Mouse (Mus musculus): ENCODE measurements around the gene Ddx18.
A peak's percentile ranks its signal among the peaks of the same experiment; 100 is the strongest.

Gene Ddx18

GRCm38 (mm10) chr1:121567521-121568489 is at the start of gene Ddx18:
TSS of gene Ddx18 (minus strand) at chr1:121567989.
- peak; percentile 78 to 92 for DNase-seq (ENCODE audit: low read depth in 1 of 2, low spot score in 2 of 2)

- no peak for DNase-seq (ENCODE audit: low read depth in 1 of 2, low spot score in 2 of 2)
Measured at GRCm38 (mm10) chr1:121608000-121608399, 40.2 kb upstream of the Ddx18 start.

DNA sequence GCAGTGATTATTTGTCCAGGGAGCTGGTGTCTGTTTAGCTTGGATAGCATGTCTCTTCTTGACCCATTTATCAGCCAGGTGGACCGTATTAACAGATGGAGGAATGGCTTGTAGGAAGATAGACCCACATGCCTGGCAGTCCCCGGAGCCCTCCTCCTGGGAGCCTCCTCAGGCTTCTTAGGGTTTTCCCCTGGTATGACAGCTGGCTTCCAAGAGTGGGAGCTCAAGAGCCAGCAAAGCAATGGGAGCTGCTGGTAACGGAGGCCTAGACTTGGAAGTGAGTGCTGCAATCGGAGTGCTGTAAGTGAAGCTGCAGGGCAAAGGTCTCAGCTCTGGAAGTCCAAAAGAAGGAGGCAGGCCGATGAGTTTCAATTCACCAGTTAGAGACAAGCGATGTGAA is 37.3 kb upstream of the Ddx18 start:
- DNase-seq (ENCODE audit: low read depth in 1 of 2, low spot score in 2 of 2): no peak

GRCm38 (mm10) chr1:121601893-121602292 is 34.1 kb upstream of the Ddx18 start:
- no peak for DNase-seq (ENCODE audit: low read depth in 1 of 2, low spot score in 2 of 2)

GRCm38 (mm10) chr1:121601084-121601483 is 33.3 kb upstream of the Ddx18 start:
- no peak for DNase-seq (ENCODE audit: low read depth in 1 of 2, low spot score in 2 of 2)

DNA sequence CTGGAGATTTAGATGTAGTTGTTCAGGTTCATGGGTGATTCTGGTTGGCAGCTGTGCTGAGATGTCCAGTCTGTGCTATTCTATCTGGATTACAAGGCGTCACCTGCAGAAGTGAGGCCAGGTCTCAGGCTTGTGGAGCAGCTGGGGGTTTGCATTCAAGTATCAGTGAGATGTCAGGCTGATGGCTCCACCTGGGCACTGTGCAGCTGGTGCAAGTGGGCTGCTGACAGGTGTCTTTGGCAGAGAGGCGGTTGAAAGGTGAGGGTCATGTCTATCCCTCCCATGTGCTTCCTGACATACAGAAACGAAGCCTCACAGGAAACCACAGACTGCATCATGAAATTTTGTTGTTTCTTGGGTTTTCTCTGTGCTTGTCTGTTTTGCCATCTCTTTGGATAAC is 30.6 kb upstream of the Ddx18 start:
- DNase-seq (ENCODE audit: low read depth in 1 of 2, low spot score in 2 of 2): no peak

- no peak for DNase-seq (ENCODE audit: low read depth in 1 of 2, low spot score in 2 of 2)
Measured at GRCm38 (mm10) chr1:121596951-121597625, 29.3 kb upstream of the Ddx18 start.

DNA sequence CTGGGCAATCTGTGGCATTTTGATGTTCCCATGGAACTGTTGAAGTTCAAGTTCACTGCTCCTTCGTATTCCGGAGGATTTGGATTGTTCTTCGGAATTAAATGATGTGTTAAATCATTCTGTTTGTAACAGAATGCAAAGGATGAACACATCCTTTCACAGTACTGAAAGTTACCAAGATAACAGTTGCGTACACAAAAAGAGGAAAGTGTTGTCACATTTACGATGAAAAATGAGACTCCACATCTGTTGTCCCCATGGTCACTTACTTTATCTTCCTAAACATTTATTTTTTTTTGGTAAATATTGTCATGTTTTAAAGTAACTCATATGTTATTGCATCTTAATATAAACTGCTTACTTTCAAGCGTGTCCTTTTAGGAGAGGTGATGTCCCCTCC is 17.0 kb upstream of the Ddx18 start:
- DNase-seq (ENCODE audit: low read depth in 1 of 2, low spot score in 2 of 2): no peak

GRCm38 (mm10) chr1:121581133-121581855 is 13.5 kb upstream of the Ddx18 start:
- no peak for DNase-seq (ENCODE audit: low read depth in 1 of 2, low spot score in 2 of 2)

- no peak for DNase-seq (ENCODE audit: low read depth in 1 of 2, low spot score in 2 of 2)
Measured at GRCm38 (mm10) chr1:121577491-121577890, 9.7 kb upstream of the Ddx18 start.

DNA sequence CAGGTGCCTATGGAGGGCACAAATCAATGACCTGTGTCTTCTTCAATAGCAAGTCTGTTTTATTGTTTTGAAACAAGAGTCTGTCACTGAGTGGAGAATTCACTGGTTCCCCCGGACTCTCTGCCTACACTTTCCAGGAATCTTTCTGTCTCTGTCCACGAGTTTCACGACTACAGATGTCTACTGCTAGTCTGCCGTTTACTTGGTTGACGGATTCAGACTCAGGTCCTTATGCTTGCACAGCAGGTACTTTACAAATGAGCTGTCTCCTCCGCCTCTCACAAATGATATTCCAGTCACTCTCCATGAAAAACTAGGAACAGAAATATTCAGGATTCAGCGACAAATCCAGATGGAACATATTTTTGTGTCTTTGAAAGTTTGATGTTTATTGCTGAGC is 2.7 kb upstream of the Ddx18 start:
- no peak for DNase-seq (ENCODE audit: low read depth in 1 of 2, low spot score in 2 of 2)

GRCm38 (mm10) chr1:121557861-121558260 is 9.9 kb downstream of the Ddx18 start:
- DNase-seq (ENCODE audit: low read depth in 1 of 2, low spot score in 2 of 2): no peak

DNA sequence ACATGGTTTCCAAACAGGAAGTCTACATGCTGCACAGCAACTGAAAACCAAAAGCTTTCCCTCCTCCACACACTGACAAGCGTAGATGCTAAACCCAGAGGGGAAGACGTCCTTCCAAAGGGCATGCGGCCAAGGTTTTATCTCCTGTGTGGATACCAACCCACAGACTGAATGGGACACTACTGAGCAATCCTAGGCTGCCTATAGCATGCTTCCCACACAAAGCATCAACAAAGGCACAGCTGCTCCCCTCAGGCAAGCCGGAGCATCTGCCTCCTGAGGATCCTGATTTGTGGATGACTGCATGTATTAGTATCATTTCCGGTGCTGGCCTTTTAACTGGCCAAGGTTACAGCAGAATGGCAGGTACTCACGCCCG is 16.3 kb downstream of the Ddx18 start:
- no peak for DNase-seq (ENCODE audit: low read depth in 1 of 2, low spot score in 2 of 2)

- DNase-seq (ENCODE audit: low read depth in 1 of 2, low spot score in 2 of 2): no peak
Measured at GRCm38 (mm10) chr1:121550801-121551456, 16.9 kb downstream of the Ddx18 start.

- no peak for DNase-seq (ENCODE audit: low read depth in 1 of 2, low spot score in 2 of 2)
Measured at GRCm38 (mm10) chr1:121549456-121549855, 18.3 kb downstream of the Ddx18 start.

DNA sequence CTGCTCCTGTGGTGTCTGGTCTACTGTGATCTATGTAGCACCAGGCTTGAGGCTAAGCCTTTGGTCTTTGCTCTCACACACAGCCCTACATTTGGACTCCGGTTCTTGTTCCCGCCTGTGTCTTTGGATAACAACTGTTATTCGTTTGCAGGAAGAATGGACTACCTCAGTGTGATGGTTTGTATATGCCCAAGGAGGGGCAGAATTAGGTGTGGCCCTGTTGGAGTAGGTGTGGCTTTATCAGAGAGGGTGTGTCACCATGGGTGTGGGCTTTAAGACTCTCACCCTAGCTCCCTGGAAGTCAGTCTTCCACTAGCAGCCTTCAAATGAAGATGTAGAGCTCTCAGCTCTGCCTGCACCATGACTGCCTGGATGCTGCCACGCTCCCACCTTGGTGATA is 19.1 kb downstream of the Ddx18 start:
- DNase-seq (ENCODE audit: low read depth in 1 of 2, low spot score in 2 of 2): no peak

DNA sequence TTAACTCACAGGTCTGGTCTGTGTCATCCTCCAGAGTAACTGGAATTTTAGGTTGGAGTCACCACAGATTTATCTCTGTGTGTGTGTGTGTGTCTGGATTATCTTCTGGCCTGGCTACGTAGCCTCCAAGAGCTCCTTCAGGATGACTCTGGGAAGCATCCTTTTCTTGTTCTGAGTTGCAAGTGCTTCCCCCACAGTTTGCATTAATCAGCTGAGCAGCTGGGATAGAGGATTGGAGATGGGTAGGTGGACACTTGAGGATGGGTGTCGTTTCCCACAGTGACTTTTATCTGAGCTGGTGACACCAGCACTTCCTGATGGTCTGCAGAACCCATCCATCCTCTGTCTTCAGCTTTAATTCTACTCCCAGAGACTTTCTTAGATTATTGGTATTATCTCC is 20.9 kb downstream of the Ddx18 start:
- DNase-seq (ENCODE audit: low read depth in 1 of 2, low spot score in 2 of 2): no peak

GRCm38 (mm10) chr1:121540361-121540760 is 27.4 kb downstream of the Ddx18 start:
- no peak for DNase-seq (ENCODE audit: low read depth in 1 of 2, low spot score in 2 of 2)

DNA sequence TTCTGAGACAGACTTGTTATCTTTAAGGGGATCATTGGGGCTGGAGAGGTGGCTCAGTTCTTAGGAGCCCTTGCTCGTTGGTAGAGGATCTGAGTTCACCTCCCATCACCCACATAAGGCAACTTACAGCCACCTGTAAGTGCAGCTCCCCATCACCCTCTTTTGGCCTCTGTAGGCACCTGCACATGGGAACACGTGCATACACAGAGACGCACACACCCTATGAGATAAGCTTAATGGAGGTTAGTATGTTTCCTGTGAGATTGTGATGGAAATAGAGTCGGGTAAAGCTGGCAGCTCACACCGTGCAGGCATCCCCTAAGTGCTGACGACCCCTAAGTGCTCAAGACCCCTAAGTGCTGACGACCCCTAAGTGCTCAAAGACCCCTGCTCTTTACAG is 36.4 kb downstream of the Ddx18 start:
- no peak for DNase-seq (ENCODE audit: low read depth in 1 of 2, low spot score in 2 of 2)

GRCm38 (mm10) chr1:121529286-121529685 is 38.5 kb downstream of the Ddx18 start:
- no peak for DNase-seq (ENCODE audit: low read depth in 1 of 2, low spot score in 2 of 2)

DNA sequence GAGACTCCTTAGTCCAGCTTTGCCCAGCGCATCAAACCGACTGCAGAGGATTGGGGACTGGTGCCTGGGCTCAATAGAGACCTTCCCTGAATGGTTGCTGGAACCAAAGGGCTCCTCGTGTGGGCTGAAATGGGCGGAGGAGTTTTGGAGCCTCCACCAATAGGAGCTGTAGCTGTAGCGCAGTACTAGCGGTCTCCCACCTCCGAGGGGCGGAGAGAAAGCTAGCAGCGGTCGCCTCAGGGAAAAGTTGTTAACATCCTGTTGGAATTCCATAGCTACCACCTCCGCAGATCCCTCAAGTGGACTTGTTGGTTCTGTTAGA is 39.4 kb downstream of the Ddx18 start, which contains the start of gene Htr5b:
Gene Htr5b, minus strand, starts transcription at position 67 of the 322 bp plus-strand sequence.
- DNase-seq (ENCODE audit: low read depth in 1 of 2, low spot score in 2 of 2): no peak

All from monocyte, adult 2 months (primary cell).